Mouse (Mus musculus): ENCODE measurements around the gene Iqcf3.

- no peak for TF ChIP-seq CTCF (IDR thresholded peaks at IDR 0.05; ENCODE audit: extremely low read depth, insufficient read length, insufficient replicate concordance, low read depth, low read length)
- TF ChIP-seq POLR2A (IDR thresholded peaks at IDR 0.05; ENCODE audit: low read depth, low read length), result no peak
Measured at GRCm38 (mm10) chr9:106573366-106573765, 11.9 kb upstream of the Iqcf3 start.
